Mouse (Mus musculus): ENCODE results near the gene Zcchc14. TPM values are rescaled to one million over a fixed set of nuclear protein-coding genes. Genes with fewer than 3 reads are reported as not detected.

Zcchc14 gene
- polyA plus RNA-seq, 1 experiment from 2014 or later, result 10.7 TPM

DNA sequence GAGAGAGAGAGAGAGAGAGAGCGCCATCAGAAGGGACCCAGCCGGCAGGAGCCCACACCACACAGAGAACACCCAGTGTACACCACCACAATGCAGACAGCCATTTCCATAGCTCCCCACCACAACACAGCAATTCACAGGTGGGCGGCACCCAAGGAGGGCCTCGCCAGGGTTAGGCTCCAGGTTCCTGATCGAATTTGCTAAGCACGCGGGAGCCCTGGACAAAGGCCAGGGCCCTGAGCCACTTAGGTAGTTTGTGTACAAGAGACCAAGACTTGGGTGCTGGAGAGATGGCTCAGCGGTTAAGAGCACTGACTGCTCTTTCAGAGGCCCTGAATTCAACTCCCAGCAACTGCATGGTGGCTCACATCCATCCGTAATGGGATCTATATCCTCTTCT is 100.2 kb downstream of the Zcchc14 start:
- Histone ChIP-seq H3K36me3 (peaks cover 24% of the 10 kb centered on the region), H3K27ac (no peak overlapping the region), H3K4me2 (replicated peaks) (no peak overlapping the region), H3K9me3 (no peaks in the 10 kb centered on the region), H3K27me3 (replicated peaks) (no peaks in the 10 kb centered on the region), H3K4me3 (replicated peaks) (no peak overlapping the region), H3K9ac (no peak overlapping the region), H3K4me1 (replicated peaks) (no peaks in the 10 kb centered on the region)
- 84% methylated on average over 9 of the region's 9 CpGs for WGBS
- ATAC-seq, result no peak

DNA sequence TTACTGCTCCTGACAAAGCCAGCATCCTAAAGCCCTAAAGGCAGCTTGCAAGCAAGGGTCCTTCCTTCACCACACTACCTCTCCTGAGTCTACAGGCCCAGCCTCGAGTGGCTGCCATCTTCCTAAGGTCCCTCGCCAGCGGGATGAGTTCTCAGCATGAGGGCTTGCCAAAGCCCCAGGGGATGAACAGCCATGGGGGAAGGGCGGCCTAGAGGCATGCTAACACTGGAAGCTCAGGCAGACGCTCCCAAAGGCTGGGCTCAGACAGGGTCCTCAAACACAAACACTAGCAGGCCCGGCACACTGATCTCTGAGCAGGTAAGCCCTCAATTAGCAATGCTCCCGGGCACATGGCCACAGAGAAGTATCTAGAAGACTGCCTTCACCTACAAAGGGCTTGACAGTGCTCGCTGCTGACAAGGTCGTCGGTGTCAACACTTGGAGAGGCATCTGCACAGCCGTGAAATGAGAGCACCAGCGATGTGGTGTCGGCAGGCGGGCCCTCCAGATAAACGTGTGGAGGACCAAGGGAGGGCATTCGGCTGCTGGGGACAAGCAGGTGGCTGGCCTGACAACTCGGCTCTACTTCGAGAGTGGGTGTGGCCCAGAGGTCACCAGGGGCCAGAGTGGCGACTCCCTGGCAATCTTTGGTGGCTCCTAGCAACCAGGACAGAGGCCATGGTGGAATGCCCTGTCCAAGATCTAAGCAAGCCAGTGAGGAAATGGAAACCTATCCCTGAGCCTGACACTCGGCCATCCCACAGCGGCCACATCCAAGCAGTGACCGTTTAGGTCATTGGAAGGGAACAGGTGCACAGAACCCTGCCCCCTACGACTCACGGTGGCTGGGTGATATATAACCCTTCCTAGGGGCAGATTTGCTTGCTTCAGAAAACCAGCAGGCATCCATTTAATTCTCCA is 101.4 kb downstream of the Zcchc14 start:
- H3K27me3 ChIP-seq (replicated peaks), result no peaks in the 10 kb centered on the region
- no peaks in the 10 kb centered on the region for H3K4me1 ChIP-seq (replicated peaks)
- H3K4me2 ChIP-seq (replicated peaks), result no peak overlapping the region
- H3K27ac ChIP-seq, result no peak overlapping the region
- ATAC-seq, result no peak
- H3K9me3 ChIP-seq, result no peaks in the 10 kb centered on the region
- no peak overlapping the region for H3K9ac ChIP-seq
- 65% methylated on average over 24 of the region's 24 CpGs for WGBS
- no peak overlapping the region for H3K4me3 ChIP-seq (replicated peaks)
- peaks cover 24% of the 10 kb centered on the region for H3K36me3 ChIP-seq

DNA sequence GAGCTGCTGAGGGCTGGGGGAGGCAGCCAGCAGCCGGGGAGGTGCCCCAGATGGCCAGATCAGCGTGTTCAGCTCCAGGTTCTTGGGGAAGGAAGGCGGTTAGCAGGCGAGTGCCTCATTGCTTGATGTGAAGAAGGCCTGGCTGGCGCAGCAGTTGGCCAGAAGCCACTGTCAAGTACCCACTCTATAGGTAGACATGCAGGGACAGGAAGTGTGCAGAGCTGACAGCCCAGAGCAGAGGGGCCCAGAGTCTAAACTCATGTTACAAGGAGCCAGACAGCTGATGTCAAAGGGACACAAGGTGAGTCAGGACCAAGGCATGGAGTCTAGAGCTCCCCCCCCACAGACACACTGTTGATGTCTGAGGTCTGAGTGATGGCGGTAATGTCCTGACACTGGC is 102.6 kb downstream of the Zcchc14 start:
- Histone ChIP-seq H3K36me3 (peaks cover 24% of the 10 kb centered on the region), H3K27ac (no peak overlapping the region), H3K9me3 (no peaks in the 10 kb centered on the region), H3K9ac (no peak overlapping the region), H3K4me1 (replicated peaks) (no peaks in the 10 kb centered on the region), H3K4me3 (replicated peaks) (no peak overlapping the region), H3K4me2 (replicated peaks) (no peak overlapping the region), H3K27me3 (replicated peaks) (no peaks in the 10 kb centered on the region)
- ATAC-seq, result no peak
- WGBS, result 91% methylated on average over 6 of the region's 6 CpGs

Other genes starting within 250 kb of the Zcchc14 start
- gene 1700018B08Rik, start 108.6 kb downstream of the Zcchc14 start, polyA plus RNA-seq (2015; fragmentation: Nextera tagmentation; extraction: Ambion mirVana), result not detected in 2 replicates
- gene Fbxo31, start 74.1 kb downstream of the Zcchc14 start, polyA plus RNA-seq (2015; fragmentation: Nextera tagmentation; extraction: Ambion mirVana), result 13.2 and 14.0 TPM in 2 replicates
- gene Map1lc3b, start 62.5 kb downstream of the Zcchc14 start, polyA plus RNA-seq (2015; fragmentation: Nextera tagmentation; extraction: Ambion mirVana), result 177 and 190 TPM in 2 replicates
- gene Jph3, start 76.7 kb upstream of the Zcchc14 start, polyA plus RNA-seq (2015; fragmentation: Nextera tagmentation; extraction: Ambion mirVana), result 4.5 and 5.1 TPM in 2 replicates
- 33.6 and 41.1 TPM in 2 replicates for gene Klhdc4, start 176.7 kb upstream of the Zcchc14 start, polyA plus RNA-seq (2015; fragmentation: Nextera tagmentation; extraction: Ambion mirVana)

Data from intestine, embryonic 15.5 days (tissue).